Comparison of ENCODE assay signal across 33 mouse cellular contexts in genomic region chr1:184763866-184764265, GRCm38 (mm10). TPM values are rescaled to one million over a fixed set of nuclear protein-coding genes. Genes with fewer than 3 reads are reported as not detected.
"Had no signal": no experiment of that assay in that cellular context is flagged by ENCODE, and none has a peak within 500 bp of the region (broad histone marks: within the 10 kb centered on the region; RNA-seq: fewer than 3 reads in every experiment).

No protein-coding gene starts in this region.

- H3K27ac ChIP-seq: gastrocnemius, adult 2 months; heart, adult 2 months; hindbrain, embryonic 10.5 days; hindbrain, embryonic 12.5 days; hindbrain, embryonic 14.5 days; kidney, postnatal 0 days; layer of hippocampus, adult 2 months; limb, embryonic 13.5 days; limb, embryonic 15.5 days; liver, embryonic 12.5 days; liver, embryonic 14.5 days had no signal

- H3K9ac ChIP-seq: hindbrain, embryonic 12.5 days; hindbrain, embryonic 14.5 days; kidney, embryonic 15.5 days; limb, embryonic 13.5 days; limb, embryonic 15.5 days; liver, embryonic 12.5 days; liver, embryonic 14.5 days had no signal

- H3K4me2 ChIP-seq: heart, embryonic 11.5 days; hindbrain, embryonic 12.5 days; hindbrain, embryonic 14.5 days; kidney, embryonic 15.5 days; limb, embryonic 13.5 days; limb, embryonic 15.5 days; liver, embryonic 12.5 days had no signal

- H3K9me3 ChIP-seq: hindbrain, embryonic 10.5 days; hindbrain, embryonic 12.5 days; kidney, embryonic 15.5 days; limb, embryonic 13.5 days; limb, embryonic 15.5 days; liver, embryonic 12.5 days had no signal

- H3K36me3 ChIP-seq: hindbrain, embryonic 10.5 days; hindbrain, embryonic 12.5 days; kidney, embryonic 15.5 days; limb, embryonic 13.5 days; limb, embryonic 15.5 days; liver, embryonic 12.5 days had no signal

- DNase-seq: gastrocnemius, adult 2 months; gastrocnemius, postnatal 10 days; gastrocnemius, postnatal 25 days; heart, adult 2 months; heart, postnatal 10 days; heart, postnatal 4 days; kidney, adult 11 months; kidney, adult 2 months; kidney, adult 9 months; kidney, postnatal 14 days; layer of hippocampus, adult 9-11 months; layer of hippocampus, postnatal 36 days; left cerebral cortex, postnatal 4 days; lung, adult 18-20 months had no signal

- H3K4me3 ChIP-seq: gastrocnemius, adult 2 months; heart, adult 2 months; hindbrain, embryonic 10.5 days; hindbrain, embryonic 12.5 days; kidney, embryonic 15.5 days; layer of hippocampus, adult 2 months; limb, embryonic 13.5 days; limb, embryonic 15.5 days; liver, embryonic 12.5 days had no signal

- ATAC-seq: hindbrain, embryonic 16.5 days; intestine, embryonic 16.5 days; liver, embryonic 12.5 days had no signal

- H3K27me3 ChIP-seq: hindbrain, embryonic 12.5 days; kidney, embryonic 15.5 days; limb, embryonic 13.5 days; limb, embryonic 15.5 days; liver, embryonic 12.5 days had no signal

- H3K4me1 ChIP-seq: hindbrain, embryonic 10.5 days; hindbrain, embryonic 12.5 days; liver, embryonic 12.5 days had no signal

RNA-seq across cellular contexts. Expression of gene Marc1, which starts 47.2 kb away (rescaled TPM):
- total RNA-seq: gastrocnemius, adult 2 months; granulocyte monocyte progenitor cell, adult 5-6 weeks; heart, adult 2 months; heart, postnatal 10 days; heart, postnatal 25 days; left cerebral cortex, postnatal 10 days; left cerebral cortex, postnatal 25 days had no signal
- polyA plus RNA-seq: heart, embryonic 14.5 days; hindbrain, embryonic 10.5 days; hindbrain, embryonic 12.5 days; limb, embryonic 11.5 days had no signal
